Mouse (Mus musculus): ENCODE results near the gene Rcl1.

DNA sequence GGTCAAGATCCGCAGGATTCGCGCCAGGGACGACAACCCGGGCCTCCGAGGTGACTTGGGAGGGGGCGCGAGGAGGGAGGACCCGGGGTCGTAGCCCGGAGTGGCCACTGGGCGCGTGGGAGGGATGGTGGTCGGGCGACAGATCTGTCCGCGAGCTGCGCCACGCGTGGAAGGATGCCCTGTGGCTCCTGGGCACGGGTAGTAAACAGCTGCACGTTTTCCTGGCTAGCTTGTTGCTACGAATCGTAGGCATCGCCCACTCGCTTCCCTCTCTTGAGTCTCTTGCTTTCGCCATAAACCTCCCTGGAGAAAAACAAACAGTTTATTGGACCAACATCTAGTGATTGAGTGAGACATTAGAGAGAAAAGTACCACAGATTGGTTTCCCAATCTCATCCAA is 416 bp downstream of the Rcl1 start:
- TF ChIP-seq ZNF384 (IDR thresholded peaks at IDR 0.05; ENCODE audit: low read depth, low read length): no peak
- TF ChIP-seq HCFC1 (IDR thresholded peaks at IDR 0.05; ENCODE audit: borderline replicate concordance, insufficient read depth, low read length): no peak
- TF ChIP-seq CHD2 (IDR thresholded peaks at IDR 0.05; ENCODE audit: low read depth, low read length): no peak
- TF ChIP-seq MAFK (IDR thresholded peaks at IDR 0.05; ENCODE audit: insufficient read depth, low read depth, low read length): no peak
- TF ChIP-seq ZC3H11A (IDR thresholded peaks at IDR 0.05; ENCODE audit: borderline replicate concordance, low read depth, low read length): no peak
